Mouse (Mus musculus): ENCODE data around the gene Armcx5.
"Not testable (repeated sequence)": the region's sequence is repeated elsewhere in the genome, so short reads cannot be mapped to it uniquely, and the experiment has no call there.

The Armcx5 gene

DNA sequence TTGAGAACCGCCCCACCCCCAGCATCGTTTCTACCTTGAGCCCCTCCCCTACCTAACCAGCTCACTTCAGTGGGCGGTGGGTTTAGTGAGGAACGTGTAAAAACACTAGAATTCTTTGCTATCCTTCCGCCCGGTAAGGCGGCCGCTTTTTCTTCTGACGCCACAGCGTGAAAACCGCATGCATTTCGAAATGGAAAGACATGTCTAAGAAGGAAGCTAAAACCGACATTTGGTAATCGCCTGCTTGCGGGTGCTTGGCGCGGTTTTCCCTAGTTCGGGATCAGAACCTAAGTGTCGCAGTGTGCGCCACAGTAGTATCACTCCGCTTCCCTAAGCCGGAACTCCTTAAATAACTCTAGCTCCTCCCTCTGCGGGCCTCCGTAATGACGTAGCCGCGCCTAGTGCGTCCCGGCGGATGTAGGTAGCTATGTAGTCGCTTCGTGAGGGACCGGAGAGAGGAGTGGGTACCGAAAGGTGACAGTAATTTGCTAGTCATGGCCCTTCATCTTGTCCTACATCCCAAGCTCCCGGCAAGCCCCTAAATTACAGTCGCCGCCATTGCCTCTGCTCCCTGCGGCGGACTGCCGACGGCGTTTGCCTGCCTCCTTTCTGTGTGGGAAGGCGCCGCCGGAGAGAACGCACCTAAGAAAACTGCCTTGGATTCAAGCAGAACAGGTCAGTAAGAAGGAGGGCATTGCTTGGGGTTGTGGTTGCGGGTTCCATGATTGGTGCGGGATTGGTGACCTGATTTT is at the start of gene Armcx5, which contains the start of gene Gprasp1:
TSS of gene Armcx5 (plus strand) at position 430 of the 752 bp plus-strand sequence.
TSS of gene Gprasp1 (plus strand) at position 430 of the 752 bp plus-strand sequence.
- peak; percentile 89 for DNase-seq (ENCODE audit: low read depth)

DNA sequence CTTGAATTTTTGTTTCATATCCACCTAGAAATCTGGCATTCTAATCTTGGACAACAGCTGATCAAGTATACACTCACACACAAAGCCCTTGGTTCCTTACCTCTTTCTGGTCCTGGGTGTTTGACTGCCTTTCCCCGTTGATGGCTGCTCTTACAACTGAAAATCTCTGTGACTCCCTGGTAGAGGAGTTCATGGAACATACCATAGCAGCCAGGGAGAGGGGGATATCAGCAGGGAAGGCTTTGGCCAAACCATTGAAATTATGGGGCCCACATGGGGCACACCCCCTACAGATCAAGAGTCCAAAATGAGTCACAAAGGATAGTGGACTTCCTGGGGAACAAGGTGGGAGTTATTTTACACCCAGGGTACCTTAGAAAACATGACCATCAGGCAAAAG is 48.9 kb upstream of the Armcx5 start, which contains the start of gene Tcp11x2:
TSS of gene Tcp11x2 (minus strand) at position 158 of the 400 bp plus-strand sequence.
- no peak for DNase-seq (ENCODE audit: low read depth)

- DNase-seq (ENCODE audit: low read depth) = no peak
These were observed 39.4 kb upstream of the Armcx5 start for GRCm38 (mm10) chrX:135703111-135703510.

GRCm38 (mm10) chrX:135704349-135704748 is 38.2 kb upstream of the Armcx5 start:
- peak; percentile 1 for DNase-seq (ENCODE audit: low read depth)

DNA sequence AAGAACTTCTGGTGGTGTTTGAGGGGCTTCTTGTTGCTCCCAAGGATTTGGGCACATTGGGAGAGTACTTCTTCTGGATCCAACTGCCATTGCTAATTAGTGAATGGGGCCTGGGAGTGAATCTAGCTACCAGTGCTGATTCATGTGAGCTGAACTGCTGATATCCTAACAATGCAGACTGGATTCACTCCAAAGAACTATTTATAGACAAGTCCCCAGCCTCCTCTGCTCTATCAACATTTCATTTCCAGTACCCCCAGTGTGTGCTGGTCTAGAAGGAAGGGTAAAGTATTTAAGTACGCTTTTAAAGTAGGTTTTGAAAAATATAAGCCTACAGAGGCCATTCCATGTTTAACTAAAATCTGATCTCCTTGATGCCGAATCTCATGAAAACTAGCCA is 29.7 kb upstream of the Armcx5 start:
- DNase-seq (ENCODE audit: low read depth) = no peak

GRCm38 (mm10) chrX:135725161-135725560 is 17.4 kb upstream of the Armcx5 start, which contains the start of gene Tmsb15a:
Gene Tmsb15a (minus strand): TSS chrX:135725261.
- DNase-seq (ENCODE audit: low read depth) = no peak

DNA sequence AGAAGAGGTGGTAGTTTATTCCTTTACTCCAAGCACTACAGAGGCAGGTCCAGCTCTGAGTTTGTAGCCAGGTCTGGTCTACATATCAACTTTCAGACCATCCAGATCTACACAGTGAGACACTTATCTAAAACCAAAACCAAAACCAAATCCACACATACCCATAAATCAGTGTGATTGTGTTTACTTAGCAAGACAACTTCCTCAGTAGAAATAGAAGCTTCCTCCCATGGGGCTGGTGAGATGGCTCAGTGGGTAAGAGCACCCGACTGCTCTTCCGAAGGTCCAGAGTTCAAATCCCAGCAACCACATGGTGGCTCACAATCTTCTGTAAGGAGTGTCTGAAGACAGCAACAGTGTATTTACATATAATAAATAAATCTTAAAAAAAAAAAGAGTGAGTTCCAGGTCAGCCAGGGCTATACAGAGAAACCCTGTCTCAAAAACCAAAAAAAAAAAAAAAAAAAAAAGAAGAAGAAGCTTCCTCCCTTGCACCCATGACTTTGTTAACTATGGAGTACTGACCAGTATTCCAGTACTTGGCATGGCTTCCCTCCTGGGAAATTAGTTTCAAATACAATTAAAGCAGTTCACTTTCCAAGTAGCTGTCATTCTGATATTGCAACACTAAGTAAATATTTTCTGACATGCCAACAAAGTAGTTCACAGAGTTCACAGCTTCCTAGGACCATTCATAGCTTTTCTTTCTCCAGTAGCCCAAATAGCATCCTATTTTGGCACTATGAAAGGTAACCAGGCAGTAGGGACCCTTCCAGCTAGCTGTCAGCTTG is 3.6 kb upstream of the Armcx5 start:
- DNase-seq (ENCODE audit: low read depth) = peak; percentile 24

DNA sequence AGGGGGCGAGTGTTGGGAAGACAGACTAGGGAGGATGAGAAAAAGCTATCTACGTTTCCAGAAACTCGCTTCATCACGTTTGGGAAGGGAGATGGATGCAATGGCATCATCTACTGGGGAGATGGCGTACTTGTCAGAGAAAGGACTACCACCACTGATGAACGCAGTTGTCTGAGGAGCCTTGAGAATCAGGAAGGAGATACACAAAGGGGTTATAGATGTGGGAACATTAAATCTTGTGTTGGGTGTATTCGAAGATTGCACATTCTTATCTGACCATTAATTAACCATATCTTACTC is 473 bp downstream of the Armcx5 start:
- no peak for DNase-seq (ENCODE audit: low read depth)

GRCm38 (mm10) chrX:135745376-135745775 is 2.8 kb downstream of the Armcx5 start:
- not testable (repeated sequence) for DNase-seq (ENCODE audit: low read depth)

DNA sequence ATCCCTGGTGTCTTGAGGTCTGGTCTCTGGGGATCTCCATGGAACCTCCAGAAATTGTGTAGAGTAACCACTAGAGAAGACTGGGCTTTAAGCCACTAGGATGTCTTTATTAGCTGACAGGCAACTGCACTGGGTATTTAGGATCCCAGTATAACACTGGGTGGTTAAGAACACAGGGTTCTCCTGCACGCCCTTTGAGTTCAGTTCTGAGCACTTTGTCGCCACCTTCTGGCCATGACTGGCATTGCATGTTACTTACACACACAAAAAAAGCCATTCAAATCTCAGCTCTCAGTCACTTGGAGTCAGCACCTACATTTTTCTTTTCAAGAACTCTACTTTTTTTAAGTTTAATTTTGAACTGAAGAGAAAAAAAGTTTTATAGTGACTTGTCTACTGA is 10.3 kb downstream of the Armcx5 start:
- peak; percentile 61 for DNase-seq (ENCODE audit: low read depth)

DNA sequence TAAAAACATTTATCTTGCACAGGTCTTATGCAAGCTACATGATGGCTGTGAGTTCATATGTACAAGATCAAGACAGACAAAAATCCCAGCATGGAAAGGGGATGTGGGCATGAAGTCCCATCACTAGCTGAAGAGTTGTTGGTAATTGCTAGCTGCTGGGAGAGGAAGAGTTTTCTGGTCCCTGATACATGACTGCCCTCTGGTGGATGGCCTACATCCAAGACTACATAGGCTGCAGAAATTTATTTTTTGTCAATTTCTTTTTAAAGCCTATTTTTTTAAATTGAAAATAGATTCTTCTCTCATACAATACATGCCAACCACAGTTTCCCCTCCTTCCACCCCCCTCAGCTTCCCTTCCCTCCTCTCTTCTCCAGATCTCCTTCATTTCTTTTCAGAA is 19.2 kb downstream of the Armcx5 start:
- peak; percentile 39 for DNase-seq (ENCODE audit: low read depth)

DNA sequence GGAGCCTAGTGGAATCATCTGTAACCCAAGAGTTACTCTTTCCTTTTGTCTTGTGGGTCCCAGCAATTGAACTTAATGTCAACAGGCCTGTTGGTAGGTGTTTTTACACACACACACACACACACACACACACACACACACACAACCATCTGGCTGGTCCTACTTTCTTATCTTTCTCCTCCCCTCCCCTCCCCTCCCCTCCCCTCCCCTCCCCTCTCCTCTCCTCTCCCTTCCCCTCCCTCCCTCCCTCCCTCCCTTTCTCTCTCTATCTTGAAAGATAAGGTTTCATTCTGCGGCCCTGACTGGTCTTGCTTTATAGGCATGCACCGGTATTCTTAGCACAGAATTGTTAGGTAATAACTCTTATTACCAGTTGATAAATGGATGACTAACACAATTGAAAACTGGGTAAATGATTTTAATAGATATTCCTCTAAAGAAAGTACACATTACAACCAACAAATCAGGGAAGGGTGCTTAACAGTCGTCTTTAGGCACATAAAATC is 25.6 kb downstream of the Armcx5 start:
- DNase-seq (ENCODE audit: low read depth) = no peak

DNA sequence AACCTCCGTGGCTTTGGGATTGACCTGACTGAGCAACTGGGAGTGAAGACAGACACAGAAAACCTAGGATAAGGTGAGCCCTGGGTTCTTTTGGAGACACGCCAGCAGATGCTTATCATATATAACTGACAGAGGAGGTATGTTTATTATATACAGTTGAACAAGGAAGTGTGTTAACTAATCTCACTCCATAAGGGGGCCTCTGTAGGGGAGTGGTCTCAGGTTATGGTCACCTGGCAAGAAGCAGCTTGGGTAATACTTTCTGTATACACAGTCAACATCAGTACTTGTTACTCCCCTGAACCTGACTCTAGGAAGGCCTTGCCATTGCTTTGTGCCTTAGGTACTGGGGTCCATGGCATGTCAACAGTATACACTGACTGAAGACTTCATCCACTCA is 26.0 kb downstream of the Armcx5 start:
- no peak for DNase-seq (ENCODE audit: low read depth)

DNA sequence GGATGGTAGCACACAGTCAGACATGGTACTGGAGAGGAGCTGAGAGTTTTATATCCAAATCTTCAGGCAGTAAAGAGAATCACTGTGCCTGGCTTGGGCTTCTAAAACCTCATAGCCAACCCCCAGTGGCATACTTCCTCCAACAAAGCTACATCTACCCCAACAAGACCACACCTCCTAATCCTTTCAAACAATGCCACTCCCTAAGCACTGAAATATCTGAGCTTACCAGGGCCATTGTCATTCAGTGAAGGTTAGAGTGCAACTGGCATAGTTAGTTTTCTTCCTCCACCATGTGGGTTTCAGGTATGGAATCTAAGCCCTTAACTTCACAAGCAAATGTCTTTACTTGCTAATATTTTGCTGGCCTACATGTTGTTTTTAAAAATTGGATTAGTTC is 49.0 kb downstream of the Armcx5 start:
- no peak for DNase-seq (ENCODE audit: low read depth)

DNA sequence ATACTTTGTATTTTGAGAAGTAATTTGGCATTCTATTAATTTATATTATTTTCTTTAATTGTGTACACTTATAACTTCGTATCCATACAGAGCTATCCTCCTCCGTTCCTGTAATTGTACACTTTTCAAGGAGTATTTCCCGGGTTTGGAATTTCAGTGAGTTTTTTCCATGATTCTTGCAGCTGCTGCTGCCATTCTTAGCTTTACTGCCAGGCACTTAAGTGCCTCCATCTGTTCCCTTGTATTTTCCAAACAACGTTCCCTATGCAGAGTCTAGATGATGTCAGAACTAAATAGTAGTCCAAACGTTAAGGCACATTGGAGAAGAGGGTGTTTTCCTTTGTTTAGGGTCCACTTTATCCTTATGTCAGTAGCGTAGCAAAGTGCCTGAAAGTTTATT is 49.8 kb downstream of the Armcx5 start:
- DNase-seq (ENCODE audit: low read depth) = no peak

DNA sequence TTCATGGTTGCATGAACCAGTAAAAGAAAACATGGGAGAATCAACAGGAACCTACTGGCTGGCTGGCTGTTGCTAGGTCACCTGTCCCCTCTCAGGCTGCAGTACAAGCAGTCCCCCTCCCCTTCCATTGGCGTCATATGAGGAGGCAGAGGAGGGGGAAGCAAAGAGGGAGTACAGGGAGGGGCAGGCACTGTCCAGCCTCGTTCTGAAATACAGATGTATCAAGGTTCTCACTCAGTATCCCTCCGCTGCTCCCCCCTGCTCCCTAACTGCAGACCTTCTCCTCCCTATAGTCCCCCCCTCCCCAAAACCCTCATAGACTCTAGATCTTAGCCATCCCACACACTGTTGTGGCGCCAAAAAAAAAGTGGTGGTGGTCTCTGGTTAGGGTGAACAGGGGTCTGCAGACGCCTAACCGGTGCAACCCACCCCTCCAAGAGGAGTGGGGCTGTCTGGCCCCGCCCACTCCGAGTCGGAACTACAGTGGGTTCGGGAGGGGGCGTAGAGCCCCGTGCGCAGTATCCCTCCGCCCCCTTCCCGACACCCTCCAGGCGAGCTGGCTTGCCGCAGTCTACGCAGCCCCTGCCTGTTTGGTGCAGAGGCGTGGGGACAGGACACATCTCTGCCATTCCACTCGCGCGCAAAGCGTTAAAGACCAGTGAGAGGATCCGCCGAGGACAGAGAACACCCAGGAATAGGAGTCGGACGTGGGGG is 53.2 kb downstream of the Armcx5 start:
- DNase-seq (ENCODE audit: low read depth) = not testable (repeated sequence)

GRCm38 (mm10) chrX:135796305-135797211 is 54.0 kb downstream of the Armcx5 start:
- DNase-seq (ENCODE audit: low read depth) = not testable (repeated sequence)
